Mouse (Mus musculus): ENCODE results near the gene Cpsf3.

DNA sequence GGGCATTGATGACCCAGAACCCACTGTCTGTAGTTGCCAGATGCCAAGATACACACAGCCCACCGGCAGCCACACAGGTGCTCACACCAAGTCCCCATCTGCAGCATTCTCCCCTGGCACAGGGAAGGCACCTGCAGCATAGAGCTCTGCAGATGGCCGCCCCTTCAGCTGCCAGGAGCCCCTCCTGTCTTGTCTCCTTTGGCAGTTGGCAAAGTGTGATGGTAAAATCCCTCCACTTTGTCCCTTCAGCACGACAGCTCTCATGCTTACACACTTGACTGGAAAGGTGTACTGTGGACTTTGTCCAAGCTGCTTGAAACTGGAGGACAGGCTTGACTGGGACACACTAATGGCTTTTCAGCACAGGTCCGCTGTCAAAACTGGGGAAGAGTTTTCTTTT lies 35.1 kb downstream of the Cpsf3 start:
- TF ChIP-seq CTCF (IDR thresholded peaks at IDR 0.05; ENCODE audit: control insufficient read depth, insufficient read depth, insufficient read length) = no peak
- no peak for TF ChIP-seq USF1 (IDR thresholded peaks at IDR 0.05; ENCODE audit: low read depth)
- no peak for TF ChIP-seq MAX (IDR thresholded peaks at IDR 0.05)
